Mouse (Mus musculus) neutrophil, adult 83 days (primary cell): ENCODE data around the gene Pls3. TPM values are rescaled to one million over a fixed set of nuclear protein-coding genes. Genes with fewer than 3 reads are reported as not detected.

Experiments used
- total RNA-seq, 2 experiments: library from RNA; stranded (reverse); gene quantifications; one replicate each; pipeline ENCODE4 v1.2.4; 2023

Gene Pls3
- total RNA-seq = 1 to 10 TPM in 1 of 2 experiments, under 1 TPM in 1; 0.77 to 1.1 TPM

DNA sequence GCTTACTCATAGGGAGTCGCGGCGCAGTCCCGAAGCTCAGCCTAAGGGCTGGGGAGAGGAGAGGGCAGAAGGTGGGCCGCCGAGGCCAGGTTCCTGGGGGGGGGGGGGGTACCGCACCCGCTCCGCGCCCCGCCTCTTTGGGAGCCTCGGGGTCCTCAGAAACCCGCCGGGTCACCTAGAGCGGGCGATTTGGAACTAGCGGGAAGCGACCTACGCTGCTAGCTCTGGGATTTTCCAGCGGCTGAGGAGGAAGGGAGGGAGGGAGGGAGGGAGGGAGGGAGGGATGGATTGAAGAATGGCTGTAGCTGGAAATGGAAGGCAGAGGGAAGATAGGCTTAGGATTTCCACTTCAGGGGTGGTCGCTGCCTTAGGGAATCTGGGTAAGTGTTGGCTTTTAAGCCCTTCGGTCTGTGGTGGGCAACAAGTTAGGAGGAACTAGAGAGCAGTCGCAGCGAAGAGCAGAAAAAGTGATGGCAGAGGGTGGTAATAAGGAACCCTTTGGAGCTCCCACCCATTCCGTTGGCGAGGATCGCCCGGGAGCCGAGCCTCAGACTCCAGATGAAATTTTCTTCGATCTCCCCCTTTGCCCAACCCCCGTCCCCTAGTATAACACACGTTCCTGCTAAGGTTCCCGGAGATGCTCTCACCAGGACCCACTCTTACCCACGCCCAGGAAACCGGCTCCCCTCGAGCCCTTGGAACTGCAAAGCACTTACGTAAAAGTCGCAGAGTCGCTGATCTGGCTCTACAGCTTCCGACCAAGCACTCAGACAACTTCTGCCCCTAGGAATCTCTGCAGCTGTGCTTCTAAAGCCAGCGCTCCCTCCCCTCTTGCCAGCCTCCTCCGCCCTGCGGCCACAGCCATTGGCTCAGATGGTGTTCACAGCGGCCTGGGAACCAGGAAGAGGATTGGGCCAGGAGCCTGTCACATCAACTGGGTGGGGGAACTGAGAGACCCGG is at the start of gene Pls3:
TSS of gene Pls3 (minus strand) at position 851 of the 960 bp plus-strand sequence.

